Mouse (Mus musculus) MN1 (cell line): ENCODE measurements around the gene Rpl13a.
A peak's percentile ranks its signal among the peaks of the same experiment; 100 is the strongest.

ENCODE experiments used
- DNase-seq: peaks from one replicate; pipeline ENCODE4 v3.0.0-alpha.2; 2016; ENCODE audit warnings: low spot score

Gene Rpl13a

DNA sequence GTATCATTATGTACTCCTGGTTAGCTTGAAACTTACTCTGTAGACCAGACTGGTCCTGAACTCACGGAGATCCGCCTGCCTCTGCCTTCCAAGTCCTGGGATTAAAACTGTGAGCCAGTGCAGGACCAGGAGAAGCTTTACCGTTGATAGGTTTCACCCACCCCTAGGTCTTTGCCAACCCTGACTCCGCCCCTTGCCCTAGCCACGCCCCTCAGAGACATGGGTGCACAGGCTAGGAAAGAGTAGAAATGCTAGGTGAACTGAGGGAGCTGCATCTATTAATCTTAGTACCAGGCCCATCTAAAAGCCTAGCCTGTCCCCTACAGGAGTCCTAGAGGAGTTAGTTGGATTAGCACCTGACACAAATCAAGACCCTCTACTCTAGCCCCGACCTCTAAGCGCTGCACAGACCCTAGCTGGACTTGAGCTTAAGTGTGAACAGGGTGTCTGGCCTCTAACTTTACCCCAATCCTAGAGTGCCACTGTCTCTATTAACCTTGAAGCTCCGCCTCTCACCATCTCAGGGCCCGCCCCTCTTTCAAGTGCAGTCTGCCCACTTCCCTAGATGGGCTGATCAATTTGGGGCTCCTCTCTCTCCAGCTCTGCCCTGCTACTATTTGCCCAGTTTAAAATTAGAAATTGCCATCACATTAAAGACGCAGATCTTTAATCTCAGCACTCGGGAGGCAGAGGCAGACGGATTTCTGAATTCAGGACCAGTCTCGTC lies 38.1 kb downstream of the Rpl13a start:
- DNase-seq: no peak

GRCm38 (mm10) chr7:45088597-45088996 lies 40.0 kb downstream of the Rpl13a start:
- DNase-seq: no peak

GRCm38 (mm10) chr7:45086084-45086483 lies 42.5 kb downstream of the Rpl13a start:
- DNase-seq: no peak

DNA sequence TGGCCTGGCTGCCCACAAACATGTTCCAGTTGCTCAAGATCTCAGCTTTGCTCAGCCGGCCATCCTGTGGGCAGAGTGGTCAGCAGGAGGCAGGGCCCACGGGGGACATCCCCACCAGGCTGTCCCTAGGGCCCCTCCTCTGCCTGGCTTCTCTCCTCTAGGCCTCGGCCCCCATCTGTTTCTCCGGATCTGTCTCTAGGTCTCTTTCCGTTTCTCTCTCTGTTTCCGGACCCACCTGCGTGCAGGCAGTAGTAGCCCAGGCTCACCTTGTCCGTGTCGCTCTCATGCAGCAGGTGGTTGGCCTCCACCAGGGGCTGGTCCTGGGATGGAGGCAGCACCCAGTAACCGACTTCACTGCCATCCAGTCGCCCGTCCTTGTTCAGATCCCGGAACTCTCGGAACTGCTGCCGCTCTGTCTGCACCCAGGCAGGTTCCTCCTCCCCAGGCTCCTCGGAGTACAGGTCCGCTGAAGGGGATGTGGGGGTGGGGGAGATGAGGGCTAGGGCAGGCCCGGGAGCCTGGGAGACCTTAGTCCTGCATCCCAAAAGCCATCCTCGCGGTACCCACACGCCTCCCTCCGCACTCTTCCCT lies 45.2 kb downstream of the Rpl13a start:
- no peak for DNase-seq

DNA sequence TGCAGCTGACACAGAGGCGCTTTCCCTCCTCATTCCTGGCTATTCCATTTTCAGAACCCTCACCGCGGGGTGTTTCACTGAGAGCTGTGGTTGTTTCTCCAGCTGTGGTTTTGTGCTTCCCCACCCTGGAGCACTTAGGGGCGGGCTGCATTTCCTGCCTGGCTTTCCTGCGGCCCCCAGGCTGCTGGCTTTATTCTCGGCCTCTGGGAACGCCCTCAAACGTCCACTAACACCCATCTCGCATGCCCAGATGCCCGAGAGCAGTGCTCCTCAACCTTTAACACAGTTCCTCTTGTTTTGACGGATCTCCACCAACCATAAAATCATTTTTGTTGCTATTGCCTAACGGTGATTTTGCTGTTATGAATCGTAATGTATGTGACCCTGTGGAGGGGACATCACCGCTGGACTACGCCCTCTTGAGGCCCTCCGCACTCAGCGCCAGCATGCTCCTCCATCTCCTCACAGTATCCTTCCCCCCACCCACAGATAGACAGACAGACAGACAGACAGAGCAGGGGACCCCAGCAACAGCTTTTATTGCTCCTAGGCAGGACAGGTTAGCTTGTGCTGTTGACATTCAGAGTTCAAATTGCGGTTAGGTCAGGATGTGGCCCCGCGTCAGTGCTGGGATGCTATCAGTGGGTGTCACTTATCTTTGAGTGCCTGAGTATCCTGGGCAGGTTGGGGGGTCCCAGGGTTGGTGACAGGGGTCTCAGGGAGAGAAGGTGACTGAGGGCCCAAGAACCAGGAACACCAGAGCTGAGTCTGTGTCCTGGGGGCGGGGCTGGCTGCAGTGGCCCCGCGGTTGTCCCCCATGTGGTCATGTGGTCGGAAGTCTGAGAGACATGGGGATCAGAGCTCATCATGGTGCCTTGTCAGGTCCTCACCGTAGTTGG lies 45.9 kb downstream of the Rpl13a start:
- no peak for DNase-seq

- no peak for DNase-seq
Observed at GRCm38 (mm10) chr7:45081016-45081415, 47.5 kb downstream of the Rpl13a start.

DNA sequence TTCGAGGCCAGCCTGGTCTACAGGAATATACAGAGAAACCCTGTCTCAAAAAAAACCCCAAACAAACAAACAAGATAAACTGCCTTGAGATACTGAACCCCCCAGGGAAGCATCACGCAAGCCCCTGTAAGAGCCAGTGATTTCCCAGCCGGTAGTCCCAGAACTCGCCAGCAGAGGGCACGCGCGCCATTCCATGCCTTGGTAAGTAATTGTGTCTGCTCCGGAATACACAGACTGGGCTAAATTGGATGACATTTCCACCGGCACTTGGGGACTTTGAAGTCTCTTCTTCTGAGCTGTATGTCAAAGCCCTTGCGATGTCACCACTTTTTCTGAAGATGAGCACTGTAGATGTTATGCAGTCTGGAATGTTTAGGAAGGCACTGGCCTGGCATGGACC lies 48.7 kb downstream of the Rpl13a start:
- DNase-seq: peak; percentile 89

- DNase-seq: peak; percentile 77
Observed at GRCm38 (mm10) chr7:45078513-45078912, 50.0 kb downstream of the Rpl13a start.

DNA sequence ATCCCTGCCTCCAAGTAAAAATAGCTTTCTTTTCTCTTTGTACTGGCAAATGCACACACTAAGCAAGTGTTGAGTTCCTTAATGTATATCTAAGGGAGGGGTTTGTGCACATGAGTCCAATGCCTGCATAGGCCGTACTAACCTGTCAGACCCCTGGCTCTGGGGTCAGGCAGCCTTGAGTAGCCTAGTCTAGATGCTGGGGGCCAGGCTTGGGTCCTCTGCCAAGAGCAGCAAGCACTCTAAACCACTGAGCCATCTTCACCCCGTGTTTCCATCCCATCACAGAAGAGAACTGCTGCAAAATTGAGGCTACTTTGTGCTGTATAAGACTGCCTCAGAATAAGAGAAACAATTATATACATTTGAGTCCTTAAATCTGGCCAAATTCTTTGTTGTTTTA lies 50.7 kb downstream of the Rpl13a start:
- DNase-seq: no peak

- no peak for DNase-seq
Observed at GRCm38 (mm10) chr7:45077322-45077721, 51.2 kb downstream of the Rpl13a start.

GRCm38 (mm10) chr7:45076501-45076900 lies 52.1 kb downstream of the Rpl13a start:
- DNase-seq: no peak
